Mouse (Mus musculus) liver, embryonic 11.5 days (tissue): ENCODE measurements around the gene Myh7b. TPM values are rescaled to one million over a fixed set of nuclear protein-coding genes. Genes with fewer than 3 reads are reported as not detected.

Experiments
- ATAC-seq: fragments of 200-750 bp; cut with Nextera tagmentation; replicated peaks from 2 replicates; pipeline ENCODE4 v1.8.0; 2017; ENCODE audit warnings: moderate number of reproducible peaks, mild to moderate bottlenecking, moderate TSS enrichment, moderate library complexity; ENCODE audit not compliant: low FRiP score
- DNase-seq: peaks from one replicate; pipeline ENCODE4 v3.0.0-alpha.2; 2017; ENCODE audit warnings: low spot score
- H3K27ac ChIP-seq: fragments of 300-500 bp; sonication (generic); 2 replicates; pipeline ENCODE4 v1.5.1; 2014; ENCODE audit warnings: mild to moderate bottlenecking, low read depth, low read length, control low read depth
- H3K27me3 ChIP-seq: fragments of 300-500 bp; sonication (generic); replicated peaks from 2 replicates; pipeline ENCODE4 v1.6.1; 2014; ENCODE audit warnings: low read length, mixed read lengths; ENCODE audit not compliant: control insufficient read depth, insufficient read depth
- H3K36me3 ChIP-seq: fragments of 300-500 bp; sonication (generic); 2 replicates; pipeline ENCODE4 v1.6.1; 2014; ENCODE audit warnings: mild to moderate bottlenecking, low read length, moderate library complexity, mixed read lengths; ENCODE audit not compliant: control insufficient read depth, insufficient read depth
- H3K4me1 ChIP-seq: fragments of 300-500 bp; sonication (generic); replicated peaks from 2 replicates; pipeline ENCODE4 v1.6.1; 2014; ENCODE audit warnings: low read length, mixed read lengths; ENCODE audit not compliant: control insufficient read depth, insufficient read depth
- H3K4me2 ChIP-seq: fragments of 300-500 bp; sonication (generic); 2 replicates; pipeline ENCODE4 v1.6.1; 2014; ENCODE audit warnings: mild to moderate bottlenecking, control low read depth, moderate library complexity
- H3K4me3 ChIP-seq: fragments of 300-500 bp; sonication (generic); 2 replicates; pipeline ENCODE4 v1.5.1; 2014; ENCODE audit warnings: low read depth, low read length, control low read depth
- H3K9ac ChIP-seq: fragments of 300-500 bp; sonication (generic); 2 replicates; pipeline ENCODE4 v1.6.1; 2014; ENCODE audit warnings: low read depth, low read length, control low read depth
- H3K9me3 ChIP-seq: fragments of 300-500 bp; sonication (generic); 2 replicates; pipeline ENCODE4 v1.6.1; 2016; ENCODE audit warnings: low read length, inconsistent platforms, mixed read lengths; ENCODE audit not compliant: control insufficient read depth
- WGBS: fragments of 180-500 bp; shearing (Covaris S2); extraction: QIAGEN DNeasy Blood & Tissue Kit; methylation state at CpG from one replicate; pipeline ENCODE4 v1.1.7; 2014; 5-methylcytosine and 5-hydroxymethylcytosine counted together
- microRNA counts: library from miRNA; unstranded; fragments of <30 nt; microRNA quantifications from one replicate; lab custom pipeline; 2015
- microRNA-seq: library from miRNA; unstranded; fragments of <30 nt; microRNA quantifications from one replicate; pipeline ENCODE4, GENCODE M21; 2017; ENCODE audit warnings: borderline number of aligned reads
- polyA plus RNA-seq: library from polyadenylated mRNA; unstranded; fragments of >200 nt; fragmentation: Nextera tagmentation; extraction: Ambion mirVana; gene quantifications from 2 replicates; pipeline ENCODE4 v1.2.1, GENCODE M21; 2014

Myh7b gene
- polyA plus RNA-seq, 1 experiment from 2014 or later = 4.3 TPM

DNA sequence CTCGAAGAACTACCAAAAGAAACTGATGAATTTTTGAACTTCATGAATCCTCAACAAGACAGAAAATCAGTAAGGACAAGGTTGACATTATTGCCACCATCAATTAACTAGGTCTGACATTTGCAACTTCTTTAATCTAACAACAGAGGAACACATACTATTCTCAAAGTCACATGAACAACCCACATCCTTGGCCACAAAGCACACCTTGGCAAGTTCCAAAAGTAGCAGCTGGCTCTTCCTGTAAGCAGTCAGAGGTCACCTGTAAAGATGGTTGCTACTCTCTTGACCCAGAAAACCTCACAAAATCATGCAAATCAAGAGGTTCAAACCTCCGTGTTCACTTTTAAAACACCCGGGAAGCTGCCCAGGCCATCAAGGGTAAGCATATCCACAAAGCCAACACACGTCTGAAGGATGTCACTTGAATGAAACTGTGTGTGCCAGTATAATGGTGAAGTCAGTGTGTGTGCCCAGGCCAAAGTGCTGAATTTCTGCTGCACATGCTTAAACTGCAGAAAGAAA is 68.6 kb downstream of the Myh7b start:
- Histone ChIP-seq H3K36me3 (no peaks in the 10 kb centered on the region), H3K9me3 (no peaks in the 10 kb centered on the region), H3K4me3 (no peak overlapping the region), H3K27me3 (no peaks in the 10 kb centered on the region), H3K9ac (no peak overlapping the region), H3K4me1 (peaks cover 4% of the 10 kb centered on the region; the same call in 1 of the 2 replicates), H3K27ac (no peak overlapping the region), H3K4me2 (no peak overlapping the region)
- no peak for DNase-seq
- no peak for ATAC-seq
- WGBS = 82% methylated on average over 4 of the region's 4 CpGs

- Histone ChIP-seq H3K36me3 (no peaks in the 10 kb centered on the region), H3K4me1 (peaks cover 4% of the 10 kb centered on the region; the same call in 1 of the 2 replicates), H3K4me2 (no peak overlapping the region), H3K9me3 (no peaks in the 10 kb centered on the region), H3K27me3 (no peaks in the 10 kb centered on the region), H3K27ac (no peak overlapping the region), H3K9ac (no peak overlapping the region), H3K4me3 (no peak overlapping the region)
- WGBS = 40% methylated on average over 5 of the region's 5 CpGs
- ATAC-seq = no peak
- no peak for DNase-seq
These were observed 69.6 kb downstream of the Myh7b start for GRCm38 (mm10) chr2:155680591-155680990.

- WGBS = 68% methylated on average over 8 of the region's 8 CpGs
- no peak overlapping the region for H3K27ac ChIP-seq
- ATAC-seq (no peak), DNase-seq (no peak)
- H3K36me3 ChIP-seq = no peaks in the 10 kb centered on the region; the same call in 1 of the 2 replicates
- no peak overlapping the region for H3K9ac ChIP-seq
- no peaks in the 10 kb centered on the region for H3K27me3 ChIP-seq
- peaks cover 4% of the 10 kb centered on the region; the same call in 1 of the 2 replicates for H3K4me1 ChIP-seq
- H3K4me2 ChIP-seq = no peak overlapping the region
- H3K9me3 ChIP-seq = no peaks in the 10 kb centered on the region
- no peak overlapping the region for H3K4me3 ChIP-seq
These were observed 70.2 kb downstream of the Myh7b start for GRCm38 (mm10) chr2:155681194-155681593.

DNA sequence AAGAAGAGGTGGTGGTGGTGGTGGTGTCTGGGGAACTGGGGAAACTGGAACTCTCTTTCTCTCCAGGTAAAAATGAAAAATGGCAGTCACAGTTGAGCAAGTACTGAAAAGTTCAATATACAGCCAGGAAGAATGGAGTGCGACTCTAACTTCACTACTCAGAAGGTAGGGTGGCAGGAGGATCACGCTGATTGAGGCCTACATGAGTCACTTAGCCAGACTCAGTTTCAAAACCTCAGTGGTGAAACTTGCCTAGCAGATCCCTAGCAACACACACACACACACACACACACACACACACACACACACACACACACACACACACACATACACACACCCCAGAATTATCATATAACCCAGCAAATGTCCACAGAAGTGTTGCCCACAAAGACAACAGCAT is 70.9 kb downstream of the Myh7b start:
- H3K27me3 ChIP-seq = no peaks in the 10 kb centered on the region
- peaks cover 4% of the 10 kb centered on the region; the same call in 1 of the 2 replicates for H3K4me1 ChIP-seq
- 62% methylated on average over 2 of the region's 2 CpGs for WGBS
- H3K9ac ChIP-seq = no peak overlapping the region
- no peak overlapping the region for H3K4me3 ChIP-seq
- H3K4me2 ChIP-seq = no peak overlapping the region
- DNase-seq (no peak), ATAC-seq (no peak)
- H3K36me3 ChIP-seq = no peaks in the 10 kb centered on the region; the same call in 1 of the 2 replicates
- H3K27ac ChIP-seq = no peak overlapping the region
- no peaks in the 10 kb centered on the region for H3K9me3 ChIP-seq

- 64% methylated on average over 3 of the region's 3 CpGs for WGBS
- H3K4me1 ChIP-seq = peaks cover 4% of the 10 kb centered on the region; the same call in 1 of the 2 replicates
- H3K9me3 ChIP-seq = no peaks in the 10 kb centered on the region
- no peaks in the 10 kb centered on the region for H3K27me3 ChIP-seq
- no peak overlapping the region for H3K4me3 ChIP-seq
- no peak overlapping the region for H3K4me2 ChIP-seq
- no peak for ATAC-seq
- no peak overlapping the region for H3K27ac ChIP-seq
- no peak for DNase-seq
- H3K9ac ChIP-seq = no peak overlapping the region
- no peaks in the 10 kb centered on the region; the same call in 1 of the 2 replicates for H3K36me3 ChIP-seq
These were observed 72.1 kb downstream of the Myh7b start for GRCm38 (mm10) chr2:155683137-155683536.

- no peak for DNase-seq
- WGBS = 87% methylated on average over 5 of the region's 5 CpGs
- ATAC-seq = no peak
- no peak overlapping the region for H3K4me3 ChIP-seq
- H3K27ac ChIP-seq = no peak overlapping the region
- H3K36me3 ChIP-seq = no peaks in the 10 kb centered on the region; the same call in 1 of the 2 replicates
- H3K9me3 ChIP-seq = no peaks in the 10 kb centered on the region
- no peak overlapping the region for H3K9ac ChIP-seq
- peaks cover 4% of the 10 kb centered on the region; the same call in 1 of the 2 replicates for H3K4me1 ChIP-seq
- H3K27me3 ChIP-seq = no peaks in the 10 kb centered on the region
- H3K4me2 ChIP-seq = no peak overlapping the region
These were observed 72.8 kb downstream of the Myh7b start for GRCm38 (mm10) chr2:155683821-155684220.

MicroRNAs encoded within 50 kb of the gene (microRNA counts, 519-probe panel; counts per million panel counts)
- not detected for microRNA mmu-miR-499 (lab: Ali Mortazavi, UCI)

Small RNAs within 50 kb of the gene (microRNA-seq; reads per million reads assigned to microRNA genes)
- gene Mir499 = 195 reads per million, percentile 55 among the genes with 10 or more reads in this experiment

Other genes with a start within 250 kb of the Myh7b start
- gene Trp53inp2, start 230.2 kb upstream of the Myh7b start, polyA plus RNA-seq = 6.6 and 7.0 TPM in 2 replicates
- gene Ncoa6, start 137.3 kb upstream of the Myh7b start, polyA plus RNA-seq = 19.9 and 20.7 TPM in 2 replicates
- 27.7 and 28.5 TPM in 2 replicates for gene Acss2, start 93.3 kb upstream of the Myh7b start, polyA plus RNA-seq
- 1.0 and 1.3 TPM in 2 replicates for gene Ggt7, start 93.0 kb upstream of the Myh7b start, polyA plus RNA-seq
- gene Gss, start 18.4 kb upstream of the Myh7b start, polyA plus RNA-seq = 59.7 and 60.5 TPM in 2 replicates
- gene Trpc4ap, start 81.2 kb downstream of the Myh7b start, polyA plus RNA-seq = 103 and 109 TPM in 2 replicates
- gene Edem2, start 118.3 kb downstream of the Myh7b start, polyA plus RNA-seq = 34.5 and 35.5 TPM in 2 replicates
- not detected in 2 replicates for gene Gm17581, start 124.7 kb downstream of the Myh7b start, polyA plus RNA-seq
- gene Procr, start 139.9 kb downstream of the Myh7b start, polyA plus RNA-seq = 2.6 TPM in 2 replicates
- gene Mmp24, start 164.1 kb downstream of the Myh7b start, polyA plus RNA-seq = 0.04 TPM in 1 of 2 replicates, not detected in the other
- gene BC029722, start 208.2 kb downstream of the Myh7b start, polyA plus RNA-seq = 5.6 and 6.8 TPM in 2 replicates
- gene Eif6, start 215.7 kb downstream of the Myh7b start, polyA plus RNA-seq = 243 and 253 TPM in 2 replicates
- gene Fam83c, start 223.6 kb downstream of the Myh7b start, polyA plus RNA-seq = 0.13 and 0.30 TPM in 2 replicates